Mouse (Mus musculus) erythroblast, embryonic 14.5 days (primary cell): ENCODE measurements at regions not wholly inside any gene's neighbourhood (a gene's known extent, or its start where the extent isn't known, plus 50 kb on each side); places are given as distances from the start of the nearest gene placed in this dataset.

Experiments used
- H3K27me3 ChIP-seq: 2 replicates; pipeline ENCODE4 v1.6.1; 2012; ENCODE audit warnings: inconsistent platforms; ENCODE audit not compliant: control insufficient read depth
- H3K36me3 ChIP-seq: 2 replicates; pipeline ENCODE4 v1.6.1; 2012; ENCODE audit warnings: mild to moderate bottlenecking, inconsistent platforms; ENCODE audit not compliant: control insufficient read depth
- H3K4me1 ChIP-seq: 2 replicates; pipeline ENCODE4 v1.6.1; 2012; ENCODE audit warnings: inconsistent platforms; ENCODE audit not compliant: control insufficient read depth
- H3K4me3 ChIP-seq: replicated peaks from 2 replicates; pipeline ENCODE3; 2012; ENCODE audit warnings: moderate library complexity, mild to moderate bottlenecking, inconsistent platforms
- H3K9me3 ChIP-seq: 2 replicates; pipeline ENCODE4 v1.6.1; 2012; ENCODE audit warnings: low read length, inconsistent platforms, mixed read lengths; ENCODE audit not compliant: control insufficient read depth
- GATA1 ChIP-seq: IDR thresholded peaks from 2 replicates; pipeline ENCODE4 v1.6.1; 2012; ENCODE audit warnings: low read length, inconsistent platforms, mixed read lengths
- TAL1 ChIP-seq: IDR thresholded peaks from 3 replicates; pipeline ENCODE4 v1.6.1; 2012; ENCODE audit warnings: low read length, inconsistent platforms, mixed read lengths

DNA sequence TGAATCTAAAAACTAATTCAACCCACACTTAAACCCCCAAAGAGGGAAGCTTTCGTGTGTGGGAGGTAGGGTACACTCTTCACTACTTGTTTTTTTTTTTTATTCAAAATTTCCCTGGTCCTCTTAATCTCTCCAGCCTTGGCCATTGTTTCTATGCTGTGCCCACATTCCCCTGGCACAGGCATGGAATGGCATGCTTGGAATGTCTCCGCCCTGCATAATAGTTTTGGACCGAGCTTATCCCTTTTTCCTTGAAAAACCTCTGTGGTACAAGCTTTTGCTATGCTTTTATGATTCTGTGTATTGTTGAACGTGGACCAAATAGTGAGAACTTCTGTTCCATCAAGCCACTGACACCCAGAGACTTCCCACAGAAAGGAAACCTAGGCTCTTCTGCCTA is 126.8 kb upstream of the Bmp4 start:
- H3K4me1 ChIP-seq: no peaks in the 10 kb centered on the region
- H3K27me3 ChIP-seq: no peaks in the 10 kb centered on the region
- no peaks in the 10 kb centered on the region for H3K9me3 ChIP-seq
- H3K36me3 ChIP-seq: no peaks in the 10 kb centered on the region
- no peak for TF ChIP-seq TAL1
- TF ChIP-seq GATA1: no peak
- H3K4me3 ChIP-seq: no peak overlapping the region

DNA sequence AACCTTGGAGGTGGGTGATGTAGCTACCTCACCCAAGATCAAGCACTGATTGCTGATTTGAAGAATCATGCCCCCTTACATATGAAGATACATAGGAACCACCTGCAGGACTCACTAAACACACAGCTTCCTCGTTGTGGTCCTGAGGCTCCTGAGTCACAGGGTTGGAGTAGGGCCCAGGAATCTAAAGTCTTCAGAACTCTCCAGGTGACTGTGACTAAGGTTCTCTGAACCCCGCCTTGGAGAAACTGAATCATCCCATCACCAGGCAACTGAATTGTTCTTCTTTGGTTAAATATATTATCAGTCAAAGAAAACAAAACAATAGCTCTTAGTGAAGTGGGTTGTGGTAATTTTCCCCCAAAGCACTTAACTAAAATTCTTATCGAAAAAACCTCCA is 125.8 kb upstream of the Bmp4 start:
- TF ChIP-seq TAL1: no peak
- no peak for TF ChIP-seq GATA1
- no peak overlapping the region for H3K4me3 ChIP-seq
- H3K36me3 ChIP-seq: no peaks in the 10 kb centered on the region
- H3K27me3 ChIP-seq: no peaks in the 10 kb centered on the region
- H3K4me1 ChIP-seq: no peaks in the 10 kb centered on the region
- H3K9me3 ChIP-seq: no peaks in the 10 kb centered on the region

DNA sequence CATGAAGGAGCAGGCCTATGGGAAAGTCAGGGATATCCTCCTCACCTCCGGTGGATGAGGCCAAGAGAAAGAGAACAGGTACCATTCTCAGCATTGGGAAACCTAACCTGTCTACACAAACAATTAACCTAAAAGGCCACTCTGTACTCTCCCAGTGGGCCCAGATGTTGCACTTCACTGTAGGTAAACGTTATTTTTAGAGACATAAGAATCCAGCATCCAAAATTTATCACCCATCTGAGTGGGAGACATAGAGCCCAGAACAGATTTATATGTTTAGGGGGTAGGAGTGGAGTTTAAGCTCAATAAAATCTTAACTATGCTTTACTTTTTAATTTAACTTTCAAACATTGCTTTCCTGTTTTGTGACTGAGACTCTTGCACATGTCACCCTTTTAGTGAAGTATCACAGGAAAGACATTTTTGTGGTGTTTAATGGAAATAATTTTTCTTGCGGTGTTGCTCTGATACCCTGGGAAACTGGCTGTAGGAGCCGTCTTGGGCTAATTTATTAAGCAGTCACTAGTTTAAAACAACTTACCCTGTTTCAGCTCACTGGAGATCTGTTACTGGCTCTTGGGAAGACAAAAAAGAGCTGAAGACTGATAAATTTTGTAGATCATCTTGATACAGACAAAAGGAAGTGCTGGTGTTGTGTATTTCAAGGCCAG is 123.9 kb upstream of the Bmp4 start:
- Histone ChIP-seq H3K4me3 (no peak overlapping the region), H3K4me1 (no peaks in the 10 kb centered on the region), H3K27me3 (no peaks in the 10 kb centered on the region), H3K36me3 (no peaks in the 10 kb centered on the region), H3K9me3 (no peaks in the 10 kb centered on the region)
- TF ChIP-seq GATA1 (no peak), TAL1 (no peak)

DNA sequence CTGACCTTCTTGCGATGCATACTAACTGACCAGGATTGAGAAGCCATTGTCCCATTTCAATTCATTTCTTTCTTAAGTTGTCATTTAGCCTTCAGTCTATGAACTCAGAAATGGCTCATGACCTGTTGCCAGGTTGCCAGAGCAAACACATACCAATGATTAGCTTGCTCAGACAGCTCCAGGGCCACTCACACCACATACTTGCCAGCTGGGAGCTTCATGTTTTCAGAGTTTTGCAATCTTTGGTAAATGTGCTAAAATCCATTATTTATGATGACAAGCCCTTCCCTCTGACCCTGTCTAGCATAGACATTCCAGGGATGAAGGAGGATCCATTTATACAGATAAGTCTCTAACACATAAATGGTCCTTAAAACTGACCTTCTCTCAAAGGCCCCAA is 121.6 kb upstream of the Bmp4 start:
- H3K4me1 ChIP-seq: no peaks in the 10 kb centered on the region
- H3K36me3 ChIP-seq: no peaks in the 10 kb centered on the region
- no peak for TF ChIP-seq TAL1
- no peak for TF ChIP-seq GATA1
- H3K9me3 ChIP-seq: no peaks in the 10 kb centered on the region
- no peak overlapping the region for H3K4me3 ChIP-seq
- H3K27me3 ChIP-seq: no peaks in the 10 kb centered on the region

DNA sequence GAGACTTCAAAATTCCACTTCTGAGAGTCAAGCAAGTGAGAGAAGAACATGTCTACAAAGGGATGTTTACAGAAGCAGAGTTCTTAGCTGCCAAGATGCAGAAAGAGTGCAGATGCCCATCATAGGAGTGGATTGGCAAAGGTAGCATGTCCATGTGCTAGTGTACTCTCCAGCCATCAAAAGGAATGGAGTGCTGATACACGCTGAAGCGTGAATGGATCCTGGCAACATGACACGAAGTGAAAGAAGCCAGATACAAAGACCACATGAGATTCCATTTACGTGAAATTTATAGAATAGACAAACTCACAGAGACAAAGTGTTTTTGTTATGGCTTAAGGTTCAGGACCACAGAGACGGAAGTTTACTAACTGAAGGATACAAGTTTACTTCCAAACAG is 118.4 kb upstream of the Bmp4 start:
- H3K27me3 ChIP-seq: no peaks in the 10 kb centered on the region
- H3K9me3 ChIP-seq: peaks cover 2% of the 10 kb centered on the region; the same call in 1 of the 2 replicates
- H3K4me1 ChIP-seq: no peaks in the 10 kb centered on the region
- no peak overlapping the region for H3K4me3 ChIP-seq
- H3K36me3 ChIP-seq: no peaks in the 10 kb centered on the region
- TF ChIP-seq TAL1: no peak
- no peak for TF ChIP-seq GATA1

DNA sequence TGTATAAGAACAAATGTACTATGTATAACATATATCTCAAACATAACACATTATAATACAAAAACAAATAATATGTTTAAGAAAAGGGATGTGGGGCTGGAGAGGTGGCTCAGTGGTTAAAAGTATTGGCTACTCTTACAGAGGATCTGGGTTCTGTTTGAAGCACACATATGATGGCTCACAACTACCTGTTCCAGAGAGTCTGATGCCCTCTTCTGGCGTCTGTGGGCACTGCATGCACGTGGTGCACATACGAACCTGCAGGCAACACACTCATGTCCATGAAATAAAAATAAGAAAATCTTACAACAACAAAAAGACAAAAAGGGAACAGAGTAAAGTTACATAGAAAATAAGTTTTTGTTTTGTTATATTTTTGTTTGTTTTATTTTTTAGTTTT is 114.8 kb upstream of the Bmp4 start:
- H3K9me3 ChIP-seq: peaks cover 2% of the 10 kb centered on the region; the same call in 1 of the 2 replicates
- no peak for TF ChIP-seq TAL1
- TF ChIP-seq GATA1: no peak

DNA sequence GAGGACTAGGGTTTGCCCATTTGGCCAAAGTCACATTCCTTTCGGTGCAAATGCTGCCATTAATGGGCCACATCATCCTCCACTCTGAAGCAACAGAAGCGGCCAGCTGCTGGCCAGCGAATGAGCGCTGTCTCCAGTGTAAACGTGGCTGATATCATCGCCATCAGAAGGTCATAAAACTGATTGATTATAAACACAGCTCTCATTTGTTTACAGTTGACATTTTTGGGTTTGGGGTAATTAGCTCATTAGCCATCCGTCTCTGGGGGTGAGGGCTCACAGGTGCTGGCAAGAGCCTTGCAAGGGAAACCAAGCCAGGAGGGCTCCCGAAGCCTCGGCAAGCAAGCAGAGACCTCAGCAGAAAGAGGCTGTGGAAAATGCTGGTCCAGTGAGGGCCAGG is 101.1 kb upstream of the Bmp4 start:
- H3K4me1 ChIP-seq: no peaks in the 10 kb centered on the region
- no peaks in the 10 kb centered on the region for H3K36me3 ChIP-seq
- no peaks in the 10 kb centered on the region for H3K9me3 ChIP-seq
- no peaks in the 10 kb centered on the region for H3K27me3 ChIP-seq
- no peak for TF ChIP-seq TAL1
- no peak for TF ChIP-seq GATA1
- no peak overlapping the region for H3K4me3 ChIP-seq

More for the DNA sequence above, 114.8 kb upstream of the Bmp4 start:
- Histone ChIP-seq H3K4me1 (no peaks in the 10 kb centered on the region), H3K36me3 (no peaks in the 10 kb centered on the region), H3K4me3 (no peak overlapping the region), H3K27me3 (no peaks in the 10 kb centered on the region)

DNA sequence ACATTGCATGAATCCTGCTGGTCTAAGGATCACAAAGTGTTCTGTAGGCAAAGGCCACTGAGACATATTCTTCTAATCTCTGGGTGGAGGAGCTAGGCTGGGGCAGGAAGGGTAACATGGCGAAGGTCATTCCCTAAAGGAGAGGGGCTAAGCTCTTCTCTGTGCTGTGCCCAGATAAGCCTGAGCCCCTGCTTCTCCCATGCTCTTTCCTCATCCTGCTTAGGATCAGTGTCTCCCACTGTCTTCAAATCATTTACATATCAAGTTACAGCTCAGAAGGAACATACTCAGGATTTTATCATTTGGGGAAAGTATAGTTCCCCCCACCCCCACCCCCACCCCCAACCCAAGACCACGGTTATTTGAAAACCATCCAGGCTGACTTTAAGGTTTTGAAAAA is 100.7 kb upstream of the Bmp4 start:
- no peaks in the 10 kb centered on the region for H3K4me1 ChIP-seq
- TF ChIP-seq TAL1 (no peak), GATA1 (no peak)
- no peak overlapping the region for H3K4me3 ChIP-seq
- H3K9me3 ChIP-seq: no peaks in the 10 kb centered on the region
- H3K27me3 ChIP-seq: no peaks in the 10 kb centered on the region
- no peaks in the 10 kb centered on the region for H3K36me3 ChIP-seq

DNA sequence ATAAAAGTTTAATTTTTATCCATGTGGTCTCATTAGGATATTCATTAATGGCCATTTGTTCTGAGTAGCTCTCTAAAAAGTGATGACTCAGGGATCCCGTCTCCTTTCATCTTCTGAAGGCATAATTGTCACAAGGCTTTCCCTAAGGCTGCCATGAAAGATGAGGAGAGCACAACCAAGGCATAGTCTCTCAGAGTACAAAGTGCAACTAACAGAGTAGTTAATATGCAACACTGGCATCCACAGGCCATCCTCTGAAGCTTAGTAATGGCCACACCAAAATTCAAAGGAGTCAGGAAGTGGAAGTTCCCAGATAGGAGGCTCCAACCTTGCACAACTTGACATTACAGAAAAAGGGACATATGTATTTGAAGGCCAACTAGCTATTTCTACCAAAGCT is 97.1 kb upstream of the Bmp4 start:
- Histone ChIP-seq H3K4me1 (no peaks in the 10 kb centered on the region), H3K27me3 (no peaks in the 10 kb centered on the region), H3K4me3 (no peak overlapping the region), H3K9me3 (no peaks in the 10 kb centered on the region), H3K36me3 (no peaks in the 10 kb centered on the region)
- no peak for TF ChIP-seq TAL1
- TF ChIP-seq GATA1: no peak

DNA sequence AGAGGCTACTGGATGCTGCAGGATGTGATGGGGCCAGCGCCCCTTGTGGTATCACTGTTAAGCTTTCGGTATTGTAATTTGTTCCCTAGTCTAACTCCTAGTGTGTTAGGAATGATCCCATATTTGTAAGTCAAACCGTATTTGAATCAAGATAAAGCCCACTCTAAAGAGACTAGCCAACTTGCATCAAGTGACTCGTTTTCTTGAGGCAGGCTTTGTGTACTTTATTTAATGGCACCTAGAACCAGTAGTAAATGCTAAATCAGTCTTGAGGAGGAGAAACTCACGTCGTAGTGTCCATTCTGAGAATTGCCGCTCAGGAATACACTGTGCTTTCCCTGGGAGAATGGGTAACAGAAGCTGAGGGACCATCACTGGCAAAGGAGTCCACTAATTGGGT is 89.9 kb upstream of the Bmp4 start:
- Histone ChIP-seq H3K27me3 (no peaks in the 10 kb centered on the region), H3K9me3 (no peaks in the 10 kb centered on the region), H3K4me3 (no peak overlapping the region), H3K36me3 (no peaks in the 10 kb centered on the region), H3K4me1 (no peaks in the 10 kb centered on the region)
- TF ChIP-seq TAL1: no peak
- no peak for TF ChIP-seq GATA1
